Comparison of ENCODE assay signal across 14 mouse cellular contexts in the genomic region with DNA sequence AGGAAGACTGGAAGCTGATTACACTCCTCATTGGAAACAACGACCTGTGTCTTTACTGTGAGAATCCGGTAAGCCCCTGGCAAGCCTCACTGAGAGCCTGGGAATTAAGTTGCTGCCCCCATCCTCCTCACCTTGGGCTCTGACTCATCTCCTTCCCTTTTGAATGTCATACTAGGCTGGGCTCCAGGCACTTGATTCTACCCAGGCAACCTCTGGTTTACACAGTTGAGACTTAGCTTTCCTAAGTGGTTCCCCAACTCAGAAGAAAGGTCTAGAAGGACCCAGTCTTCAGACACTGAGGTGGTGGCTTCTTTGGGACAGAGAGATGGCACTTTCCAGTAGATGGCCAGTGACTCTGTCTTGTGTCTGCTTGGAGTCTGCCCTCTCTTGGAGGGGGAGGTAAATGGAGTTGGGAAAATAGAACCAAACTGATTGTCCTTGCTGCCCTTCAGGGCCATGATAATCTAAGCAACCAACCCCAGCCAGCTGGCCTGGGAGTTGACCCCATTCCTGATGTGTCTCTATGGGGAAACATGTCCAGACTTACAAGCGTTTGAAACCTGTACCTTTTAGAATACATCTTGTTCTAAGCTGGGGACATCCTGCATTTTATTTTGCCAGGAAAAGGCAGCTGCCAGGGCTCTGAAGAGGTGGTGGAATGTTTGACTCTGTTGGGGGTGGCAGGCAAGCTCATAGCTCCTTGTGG.
DNase-seq lines count a peak whose midpoint lies in the region; ATAC-seq lines count a peak whose summit lies in the region.
"Had no signal": no experiment of that assay in that cellular context is flagged by ENCODE, and none has a peak within 500 bp of the region (broad histone marks: within the 10 kb centered on the region; RNA-seq: fewer than 3 reads in every experiment).

No protein-coding gene starts in this region.

- H3K4me1 ChIP-seq in heart, embryonic 10.5 days: peaks cover 51% of the 10 kb centered on the region
- H3K4me1 ChIP-seq in lung, embryonic 16.5 days (replicated peaks; ENCODE audit: control insufficient read depth, insufficient read depth, low read length): peaks cover 43% of the 10 kb centered on the region
- H3K4me1 ChIP-seq: hindbrain, embryonic 15.5 days; liver, embryonic 12.5 days had no signal

- 64% methylated on average over 3 of the region's 3 CpGs for WGBS in heart, embryonic 10.5 days
- 69% methylated on average over 3 of the region's 3 CpGs for WGBS in lung, embryonic 16.5 days

- DNase-seq in adrenal gland, postnatal 10 days: peak; percentile 23
- no peak for DNase-seq in adrenal gland, postnatal 14 days
- peak; percentile 33 for DNase-seq in 3T3-L1 (ENCODE audit: low read depth, low spot score)
- no peak for DNase-seq in heart, embryonic 10.5 days (ENCODE audit: low spot score)
- no peak for DNase-seq in ovary, postnatal 14 days (ENCODE audit: low spot score)
- DNase-seq in kidney, adult 9 months: no peak
- DNase-seq: B cell, adult 2 months; cerebellum, adult 18-20 months; thymus, postnatal 25 days had no signal

- no peaks in the 10 kb centered on the region for H3K9me3 ChIP-seq in heart, embryonic 10.5 days
- H3K9me3 ChIP-seq in lung, embryonic 16.5 days (ENCODE audit: control insufficient read depth, low read length): no peaks in the 10 kb centered on the region
- H3K9me3 ChIP-seq: hindbrain, embryonic 15.5 days; liver, embryonic 12.5 days had no signal

- H3K9ac ChIP-seq in lung, embryonic 16.5 days (ENCODE audit: low read length): no peak overlapping the region
- H3K9ac ChIP-seq: hindbrain, embryonic 15.5 days; liver, embryonic 12.5 days had no signal

- ATAC-seq in lung, embryonic 16.5 days (ENCODE audit: low read depth): no peak
- ATAC-seq in granulocyte monocyte progenitor cell, adult 5-6 weeks (replicated peaks; ENCODE audit: poor library complexity, severe bottlenecking): no peak
- ATAC-seq: liver, embryonic 12.5 days had no signal

- H3K27me3 ChIP-seq in heart, embryonic 10.5 days (ENCODE audit: insufficient read depth, poor library complexity, severe bottlenecking): no peaks in the 10 kb centered on the region
- no peaks in the 10 kb centered on the region for H3K27me3 ChIP-seq in lung, embryonic 16.5 days (ENCODE audit: control insufficient read depth, insufficient read depth, low read depth, low read length)
- H3K27me3 ChIP-seq: hindbrain, embryonic 15.5 days; liver, embryonic 12.5 days had no signal

- H3K4me3 ChIP-seq in heart, embryonic 10.5 days: no peak overlapping the region
- H3K4me3 ChIP-seq in lung, embryonic 16.5 days (ENCODE audit: low read length): no peak overlapping the region
- H3K4me3 ChIP-seq: hindbrain, embryonic 15.5 days; liver, embryonic 12.5 days; myocyte had no signal

- H3K36me3 ChIP-seq in heart, embryonic 10.5 days: no peaks in the 10 kb centered on the region
- no peaks in the 10 kb centered on the region for H3K36me3 ChIP-seq in lung, embryonic 16.5 days (ENCODE audit: control insufficient read depth, insufficient read depth, low read length)
- H3K36me3 ChIP-seq: hindbrain, embryonic 15.5 days; liver, embryonic 12.5 days had no signal

- peak overlapping the region; percentile 86 for H3K27ac ChIP-seq in heart, embryonic 10.5 days
- peak overlapping the region; percentile 83; the same call in 1 of the 2 replicates for H3K27ac ChIP-seq in lung, embryonic 16.5 days (ENCODE audit: low read length)
- H3K27ac ChIP-seq: hindbrain, embryonic 15.5 days; liver, embryonic 12.5 days had no signal

- no peak overlapping the region for H3K4me2 ChIP-seq in lung, embryonic 16.5 days (ENCODE audit: low read depth, low read length)
- H3K4me2 ChIP-seq: hindbrain, embryonic 15.5 days; liver, embryonic 12.5 days had no signal

Comparison
In these comparisons a context has a peak if more than half of its experiments do, and no peak if none do; other contexts are left out.
1. DNase-seq: peak in adrenal gland, postnatal 10 days (single experiment) and 3T3-L1 (single experiment); none in adrenal gland, postnatal 14 days (single experiment), heart, embryonic 10.5 days (single experiment), ovary, postnatal 14 days (single experiment) and kidney, adult 9 months (single experiment).